Mouse (Mus musculus) inflammation-experienced regulatory T-cells, adult 16 weeks (primary cell): Measurements from ENCODE around the gene Nipal4. TPM values are rescaled to one million over a fixed set of nuclear protein-coding genes. Genes with fewer than 3 reads are reported as not detected.

Experiments
- polyA plus RNA-seq: library from polyadenylated mRNA; unstranded; fragments of 100-300 nt; shearing (Covaris generic); gene quantifications from one replicate; pipeline ENCODE4 v1.2.1, GENCODE M21; 2017

The Nipal4 gene
- 0.30 TPM for polyA plus RNA-seq

DNA sequence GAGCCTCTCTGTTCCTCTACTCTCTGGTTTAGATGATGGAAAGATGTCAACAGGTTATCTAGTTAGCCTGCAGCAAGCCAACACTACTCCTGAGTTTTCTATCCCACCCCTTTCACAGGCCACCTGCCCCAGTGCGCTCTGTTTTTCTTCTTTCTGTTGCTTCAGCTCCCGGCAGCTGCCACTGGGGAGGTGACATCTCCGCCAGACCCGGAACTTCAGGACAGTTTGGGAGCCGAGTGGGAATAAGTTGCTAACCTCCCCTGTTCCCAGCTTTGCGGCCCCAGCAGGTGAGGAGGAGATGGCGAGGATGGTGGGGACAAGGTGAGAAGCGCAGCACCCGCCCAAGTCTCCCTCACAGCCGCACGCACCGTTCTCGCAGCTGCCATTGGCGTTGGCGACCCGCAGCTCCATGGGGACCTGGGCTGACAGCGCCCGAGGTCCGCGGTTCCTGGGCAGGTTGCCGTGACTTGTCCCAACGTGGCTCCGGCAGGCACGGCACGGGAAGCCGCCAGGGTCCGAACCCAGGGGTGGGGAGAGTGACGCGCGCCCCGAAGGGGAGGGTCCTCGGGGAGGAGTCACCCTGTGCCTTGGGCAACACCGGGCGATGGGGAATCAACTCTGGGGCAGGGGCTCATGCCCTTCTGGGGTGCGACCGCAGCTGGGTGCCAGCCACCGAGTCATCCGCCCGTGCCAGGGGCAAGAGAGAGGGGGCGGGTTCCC is at the start of gene Nipal4:
Gene Nipal4, minus strand, starts transcription at position 643 of the 720 bp plus-strand sequence.

Other genes with a start within 250 kb of the Nipal4 start
- 2.7 TPM for gene Lsm11, start 221.6 kb downstream of the Nipal4 start, polyA plus RNA-seq
- 6.6 TPM for gene Thg1l, start 211.0 kb downstream of the Nipal4 start, polyA plus RNA-seq
- not detected for gene Sox30, start 186.2 kb downstream of the Nipal4 start, polyA plus RNA-seq
- gene Gm12166, start 114.2 kb downstream of the Nipal4 start, polyA plus RNA-seq = 8.0 TPM
- gene Adam19, start 110.5 kb downstream of the Nipal4 start, polyA plus RNA-seq = 61.0 TPM
- gene Fndc9, start 69.0 kb upstream of the Nipal4 start, polyA plus RNA-seq = 0.88 TPM
- 192 TPM for gene Cyfip2, start 146.4 kb upstream of the Nipal4 start, polyA plus RNA-seq
- 320 TPM for gene Itk, start 223.0 kb upstream of the Nipal4 start, polyA plus RNA-seq
- gene Fam71b, start 230.1 kb upstream of the Nipal4 start, polyA plus RNA-seq = 0.71 TPM